Mouse (Mus musculus) forebrain, embryonic 12.5 days (tissue): ENCODE results near the gene Plpp7. TPM values are rescaled to one million over a fixed set of nuclear protein-coding genes. Genes with fewer than 3 reads are reported as not detected.

Experiments
- ATAC-seq: fragments of 200-750 bp; cut with Nextera tagmentation; 2 replicates; pipeline ENCODE4 v1.8.0; 2017; ENCODE audit warnings: moderate TSS enrichment; ENCODE audit not compliant: low FRiP score
- H3K27ac ChIP-seq: fragments of 300-500 bp; sonication (generic); 2 replicates; pipeline ENCODE4 v1.5.1; 2016; ENCODE audit warnings: mild to moderate bottlenecking
- H3K27me3 ChIP-seq: fragments of 300-500 bp; sonication (generic); 2 replicates; pipeline ENCODE4 v1.6.1; 2016; ENCODE audit warnings: mild to moderate bottlenecking
- H3K36me3 ChIP-seq: fragments of 300-500 bp; sonication (generic); replicated peaks from 2 replicates; pipeline ENCODE4 v1.6.1; 2016; ENCODE audit warnings: mild to moderate bottlenecking
- H3K4me1 ChIP-seq: fragments of 300-500 bp; sonication (generic); 2 replicates; pipeline ENCODE4 v1.6.1; 2016
- H3K4me2 ChIP-seq: fragments of 300-500 bp; sonication (generic); 2 replicates; pipeline ENCODE4 v1.6.1; 2016; ENCODE audit warnings: mild to moderate bottlenecking, moderate library complexity
- H3K4me3 ChIP-seq: fragments of 300-500 bp; sonication (generic); replicated peaks from 2 replicates; pipeline ENCODE4 v1.5.1; 2016; ENCODE audit warnings: mild to moderate bottlenecking
- H3K9ac ChIP-seq: fragments of 300-500 bp; sonication (generic); 2 replicates; pipeline ENCODE4 v1.6.1; 2016; ENCODE audit warnings: mild to moderate bottlenecking
- H3K9me3 ChIP-seq: fragments of 300-500 bp; sonication (generic); 2 replicates; pipeline ENCODE4 v1.6.1; 2016
- WGBS: fragments of 180-500 bp; shearing (Covaris S2); methylation state at CpG from one replicate; pipeline ENCODE4 v1.1.7; 2016; 5-methylcytosine and 5-hydroxymethylcytosine counted together
- polyA plus RNA-seq: library from polyadenylated mRNA; unstranded; fragments of >200 nt; fragmentation: Nextera tagmentation; extraction: Ambion mirVana; gene quantifications from 2 replicates; pipeline ENCODE4 v1.2.1, GENCODE M21; 2016

The Plpp7 gene
- polyA plus RNA-seq, 1 experiment from 2014 or later, result 7.2 TPM

- no peaks in the 10 kb centered on the region for H3K9me3 ChIP-seq
- no peak overlapping the region; the same call in 1 of the 2 replicates for H3K4me2 ChIP-seq
- H3K36me3 ChIP-seq, result no peaks in the 10 kb centered on the region
- H3K27me3 ChIP-seq, result no peaks in the 10 kb centered on the region; the same call in 1 of the 2 replicates
- 3% methylated on average over 11 of the region's 12 CpGs for WGBS
- H3K4me1 ChIP-seq, result peaks cover 14% of the 10 kb centered on the region
- H3K9ac ChIP-seq, result no peak overlapping the region
- H3K4me3 ChIP-seq, result no peak overlapping the region
- no peak overlapping the region for H3K27ac ChIP-seq
- no peak for ATAC-seq
Observed at GRCm38 (mm10) chr2:32132567-32132992, 37.3 kb downstream of the Plpp7 start.

GRCm38 (mm10) chr2:32134039-32134438 lies 38.7 kb downstream of the Plpp7 start:
- H3K4me1 ChIP-seq, result peaks cover 14% of the 10 kb centered on the region
- H3K4me2 ChIP-seq, result no peak overlapping the region
- H3K4me3 ChIP-seq, result no peak overlapping the region
- H3K9me3 ChIP-seq, result no peaks in the 10 kb centered on the region
- 8% methylated on average over 2 of the region's 2 CpGs for WGBS
- no peak for ATAC-seq
- H3K27me3 ChIP-seq, result no peaks in the 10 kb centered on the region
- no peak overlapping the region for H3K27ac ChIP-seq
- no peaks in the 10 kb centered on the region for H3K36me3 ChIP-seq
- H3K9ac ChIP-seq, result no peak overlapping the region

GRCm38 (mm10) chr2:32137667-32138266 lies 42.4 kb downstream of the Plpp7 start:
- Histone ChIP-seq H3K9me3 (no peaks in the 10 kb centered on the region), H3K4me2 (peak overlapping the region; percentile 88), H3K27ac (peak overlapping the region; percentile 85), H3K4me3 (peak overlapping the region; percentile 64), H3K27me3 (no peaks in the 10 kb centered on the region), H3K4me1 (peaks cover 13% of the 10 kb centered on the region), H3K9ac (peak overlapping the region; percentile 78), H3K36me3 (no peaks in the 10 kb centered on the region)
- ATAC-seq, result peak; percentile 94
- under 1% methylated on average over 40 of the region's 40 CpGs for WGBS

- Histone ChIP-seq H3K4me1 (peaks cover 13% of the 10 kb centered on the region), H3K27ac (no peak overlapping the region), H3K9me3 (no peaks in the 10 kb centered on the region), H3K4me3 (no peak overlapping the region), H3K9ac (no peak overlapping the region), H3K36me3 (no peaks in the 10 kb centered on the region), H3K4me2 (no peak overlapping the region), H3K27me3 (no peaks in the 10 kb centered on the region)
- ATAC-seq, result no peak
- 76% methylated on average over 5 of the region's 5 CpGs for WGBS
Observed at GRCm38 (mm10) chr2:32139377-32139776, 44.0 kb downstream of the Plpp7 start.

DNA sequence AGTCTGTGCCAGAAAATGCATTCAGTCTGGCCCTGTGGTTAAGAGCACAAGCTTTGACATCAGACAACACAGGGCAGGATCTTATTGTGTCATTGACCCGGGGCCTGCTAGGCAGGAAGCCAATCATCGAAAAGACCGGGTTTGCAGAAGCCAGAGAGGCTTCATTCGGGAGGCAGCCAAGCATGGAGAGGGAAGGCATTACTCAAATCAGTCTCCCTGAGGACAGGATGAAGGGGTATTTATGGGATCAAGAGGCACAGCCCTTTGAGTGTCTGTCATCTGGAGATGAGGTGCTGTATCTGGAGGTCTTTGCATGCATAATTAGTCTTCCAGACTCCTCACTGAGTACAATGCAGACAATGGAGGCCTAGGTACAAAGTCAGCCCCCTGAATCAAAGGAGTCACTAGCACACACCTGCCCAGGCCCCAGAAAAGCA lies 45.2 kb downstream of the Plpp7 start:
- H3K4me3 ChIP-seq, result no peak overlapping the region
- peaks cover 13% of the 10 kb centered on the region for H3K4me1 ChIP-seq
- no peaks in the 10 kb centered on the region for H3K27me3 ChIP-seq
- no peaks in the 10 kb centered on the region for H3K9me3 ChIP-seq
- WGBS, result 25% methylated on average over 4 of the region's 4 CpGs
- ATAC-seq, result no peak
- no peak overlapping the region for H3K27ac ChIP-seq
- no peak overlapping the region for H3K4me2 ChIP-seq
- no peaks in the 10 kb centered on the region for H3K36me3 ChIP-seq
- H3K9ac ChIP-seq, result no peak overlapping the region

GRCm38 (mm10) chr2:32141602-32142001 lies 46.3 kb downstream of the Plpp7 start:
- H3K4me3 ChIP-seq, result no peak overlapping the region
- H3K27ac ChIP-seq, result no peak overlapping the region
- H3K9me3 ChIP-seq, result no peaks in the 10 kb centered on the region
- no peaks in the 10 kb centered on the region for H3K27me3 ChIP-seq
- no peak overlapping the region for H3K4me2 ChIP-seq
- 86% methylated on average over 6 of the region's 6 CpGs for WGBS
- ATAC-seq, result no peak
- no peaks in the 10 kb centered on the region for H3K36me3 ChIP-seq
- no peak overlapping the region for H3K9ac ChIP-seq
- H3K4me1 ChIP-seq, result peaks cover 14% of the 10 kb centered on the region

- Histone ChIP-seq H3K27ac (no peak overlapping the region), H3K4me3 (no peak overlapping the region), H3K9me3 (no peaks in the 10 kb centered on the region), H3K9ac (no peak overlapping the region), H3K4me1 (peaks cover 11% of the 10 kb centered on the region), H3K36me3 (no peaks in the 10 kb centered on the region), H3K27me3 (no peaks in the 10 kb centered on the region), H3K4me2 (no peak overlapping the region)
- WGBS, result 67% methylated on average over 6 of the region's 6 CpGs
- no peak for ATAC-seq
Observed at GRCm38 (mm10) chr2:32142368-32142767, 47.0 kb downstream of the Plpp7 start.

DNA sequence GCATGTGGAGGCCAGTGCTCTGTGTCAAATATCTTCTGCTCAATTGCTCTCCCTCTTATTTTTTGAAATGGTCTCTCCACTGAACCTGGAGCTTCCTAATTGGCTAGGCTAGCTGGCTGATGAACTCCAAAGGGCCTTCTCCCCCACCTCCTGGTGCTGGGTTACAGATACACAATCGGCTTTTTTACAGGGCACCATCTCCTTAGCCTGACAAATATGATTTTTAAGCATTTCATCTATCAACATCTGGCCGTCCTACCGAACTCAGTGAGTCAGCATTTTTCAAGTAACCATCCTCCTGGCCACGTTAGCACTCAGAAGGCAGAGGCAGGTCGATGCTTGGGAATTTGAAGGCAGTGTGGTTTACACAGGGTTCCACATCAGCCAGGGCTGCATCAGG lies 49.3 kb downstream of the Plpp7 start:
- H3K4me3 ChIP-seq, result no peak overlapping the region
- no peak for ATAC-seq
- WGBS, result 90% methylated on average over 5 of the region's 5 CpGs
- no peak overlapping the region for H3K9ac ChIP-seq
- no peaks in the 10 kb centered on the region for H3K36me3 ChIP-seq
- H3K4me1 ChIP-seq, result peaks cover 10% of the 10 kb centered on the region; the same call in 1 of the 2 replicates
- no peak overlapping the region for H3K27ac ChIP-seq
- H3K27me3 ChIP-seq, result no peaks in the 10 kb centered on the region
- no peak overlapping the region for H3K4me2 ChIP-seq
- H3K9me3 ChIP-seq, result no peaks in the 10 kb centered on the region

- 79% methylated on average over 5 of the region's 5 CpGs for WGBS
- H3K9me3 ChIP-seq, result no peaks in the 10 kb centered on the region
- ATAC-seq, result no peak
- H3K27ac ChIP-seq, result no peak overlapping the region
- H3K36me3 ChIP-seq, result no peaks in the 10 kb centered on the region
- H3K27me3 ChIP-seq, result no peaks in the 10 kb centered on the region
- H3K4me2 ChIP-seq, result no peak overlapping the region
- peaks cover 10% of the 10 kb centered on the region for H3K4me1 ChIP-seq
- no peak overlapping the region for H3K9ac ChIP-seq
- H3K4me3 ChIP-seq, result no peak overlapping the region
Observed at GRCm38 (mm10) chr2:32146617-32147162, 51.4 kb downstream of the Plpp7 start.

GRCm38 (mm10) chr2:32150135-32150534 lies 54.8 kb downstream of the Plpp7 start:
- Histone ChIP-seq H3K9me3 (no peaks in the 10 kb centered on the region), H3K27ac (peak overlapping the region; percentile 99), H3K4me2 (peak overlapping the region; percentile 98), H3K36me3 (no peaks in the 10 kb centered on the region), H3K4me3 (peak overlapping the region; percentile 98), H3K27me3 (no peaks in the 10 kb centered on the region), H3K4me1 (peaks cover 42% of the 10 kb centered on the region), H3K9ac (peak overlapping the region; percentile 100)
- peak; percentile 5; the same call in 1 of the 2 replicates for ATAC-seq
- WGBS, result 27% methylated on average over 1 of the region's 1 CpGs

GRCm38 (mm10) chr2:32150562-32150923 lies 55.2 kb downstream of the Plpp7 start:
- H3K36me3 ChIP-seq, result no peaks in the 10 kb centered on the region
- ATAC-seq, result peak; percentile 79
- peak overlapping the region; percentile 98 for H3K4me2 ChIP-seq
- WGBS, result 4% methylated on average over 7 of the region's 7 CpGs
- H3K27me3 ChIP-seq, result no peaks in the 10 kb centered on the region
- H3K4me1 ChIP-seq, result peaks cover 46% of the 10 kb centered on the region
- peak overlapping the region; percentile 99 for H3K27ac ChIP-seq
- peak overlapping the region; percentile 98 for H3K4me3 ChIP-seq
- peak overlapping the region; percentile 100 for H3K9ac ChIP-seq
- no peaks in the 10 kb centered on the region for H3K9me3 ChIP-seq

- whole genome bisulfite sequencing, result under 1% methylated on average over 52 of the region's 117 CpGs
- peak; percentile 72 for ATAC-seq
- peaks cover 52% of the 10 kb centered on the region for H3K4me1 ChIP-seq
Observed at GRCm38 (mm10) chr2:32150924-32151659, 55.8 kb downstream of the Plpp7 start, which contains the start of gene Prrc2b. Gene Prrc2b, plus strand, starts transcription at chr2:32151082.

More at GRCm38 (mm10) chr2:32150924-32151659, 55.8 kb downstream of the Plpp7 start, which contains the start of gene Prrc2b:
- Histone ChIP-seq H3K27me3 (no peaks in the 10 kb centered on the region), H3K36me3 (no peaks in the 10 kb centered on the region), H3K9ac (peak within 1 kb of the TSS; percentile 100), H3K27ac (peak within 1 kb of the TSS; percentile 99), H3K9me3 (no peaks in the 10 kb centered on the region), H3K4me3 (peak within 1 kb of the TSS; percentile 98), H3K4me2 (peak within 1 kb of the TSS; percentile 98)
